Mouse (Mus musculus) cerebellum, adult 2 months (tissue): ENCODE results near the gene Lhfpl3. TPM values are rescaled to one million over a fixed set of nuclear protein-coding genes. Genes with fewer than 3 reads are reported as not detected.

Experiments
- DNase-seq, 2 experiments: peaks; one replicate each; pipeline ENCODE4 v3.0.0; 2021
- H3K27ac ChIP-seq: fragments of 200-500 bp; 2 replicates; pipeline ENCODE4 v1.5.1; 2012; ENCODE audit warnings: low read length, control low read depth, inconsistent platforms; ENCODE audit not compliant: insufficient read depth
- H3K27me3 ChIP-seq: fragments of 200-500 bp; 2 replicates; pipeline ENCODE4 v1.6.1; 2012; ENCODE audit warnings: inconsistent platforms, mild to moderate bottlenecking, low read length, moderate library complexity; ENCODE audit not compliant: control insufficient read depth, insufficient read depth
- H3K4me1 ChIP-seq: fragments of 200-500 bp; 2 replicates; pipeline ENCODE4 v1.6.1; 2011; ENCODE audit warnings: low read length; ENCODE audit not compliant: control insufficient read depth, insufficient read depth
- H3K4me3 ChIP-seq: fragments of 200-500 bp; replicated peaks from 2 replicates; pipeline ENCODE3; 2011; ENCODE audit warnings: mild to moderate bottlenecking, low read depth, low read length, control low read depth; ENCODE audit not compliant: insufficient read depth
- CTCF ChIP-seq: fragments of 200-500 bp; IDR thresholded peaks from 2 replicates; pipeline ENCODE4 v1.5.1; 2011; ENCODE audit warnings: low read depth, mild to moderate bottlenecking, control low read depth, low read length, moderate library complexity, borderline replicate concordance; ENCODE audit not compliant: insufficient read depth
- POLR2A ChIP-seq: fragments of 200-500 bp; IDR thresholded peaks from 2 replicates; pipeline ENCODE4 v1.6.1; 2011; ENCODE audit warnings: low read length, control low read depth, borderline replicate concordance; ENCODE audit not compliant: insufficient read depth
- WGBS: fragments of 180-500 bp; shearing (Covaris S2); methylation state at CpG from one replicate; pipeline ENCODE4 v1.1.7; 2018; 5-methylcytosine and 5-hydroxymethylcytosine counted together
- polyA plus RNA-seq: library from polyadenylated mRNA; depleted of rRNA; stranded (reverse); fragments of >200 nt; gene quantifications from 2 replicates; pipeline ENCODE4 v1.2.3, GENCODE M21; 2012

Lhfpl3 gene
- polyA plus RNA-seq, 1 experiment, result 31.5 TPM

GRCm38 (mm10) chr5:23106536-23106935 is 360.7 kb downstream of the Lhfpl3 start:
- no peak for TF ChIP-seq CTCF
- TF ChIP-seq POLR2A, result no peak
- H3K4me1 ChIP-seq, result no peaks in the 10 kb centered on the region
- no peak overlapping the region for H3K27ac ChIP-seq
- no peak overlapping the region for H3K4me3 ChIP-seq
- WGBS, result 41% methylated on average over 2 of the region's 2 CpGs
- no peak for DNase-seq
- H3K27me3 ChIP-seq, result no peaks in the 10 kb centered on the region

GRCm38 (mm10) chr5:23111307-23111706 is 365.4 kb downstream of the Lhfpl3 start:
- no peak for DNase-seq
- TF ChIP-seq CTCF (no peak), POLR2A (no peak)
- H3K4me1 ChIP-seq, result no peaks in the 10 kb centered on the region

GRCm38 (mm10) chr5:23114249-23114648 is 368.4 kb downstream of the Lhfpl3 start:
- no peaks in the 10 kb centered on the region for H3K27me3 ChIP-seq
- no peaks in the 10 kb centered on the region for H3K4me1 ChIP-seq
- TF ChIP-seq CTCF (no peak), POLR2A (no peak)
- H3K4me3 ChIP-seq, result no peak overlapping the region
- H3K27ac ChIP-seq, result no peak overlapping the region
- no peak for DNase-seq
- 88% methylated on average over 4 of the region's 4 CpGs for WGBS

More at GRCm38 (mm10) chr5:23111307-23111706, 365.4 kb downstream of the Lhfpl3 start:
- no peak overlapping the region for H3K4me3 ChIP-seq
- H3K27me3 ChIP-seq, result no peaks in the 10 kb centered on the region
- WGBS, result 94% methylated on average over 6 of the region's 6 CpGs
- no peak overlapping the region for H3K27ac ChIP-seq

- H3K27me3 ChIP-seq, result no peaks in the 10 kb centered on the region
- TF ChIP-seq CTCF, result no peak
- TF ChIP-seq POLR2A, result no peak
- no peak overlapping the region for H3K4me3 ChIP-seq
- H3K4me1 ChIP-seq, result peaks cover 8% of the 10 kb centered on the region; the same call in 1 of the 2 replicates
- WGBS, result 3% methylated on average over 2 of the region's 2 CpGs
- no peak overlapping the region for H3K27ac ChIP-seq
- DNase-seq, result peak; percentile 13 to 64
Measured at GRCm38 (mm10) chr5:23126851-23127250, 381.0 kb downstream of the Lhfpl3 start.

GRCm38 (mm10) chr5:23140183-23140921 is 394.5 kb downstream of the Lhfpl3 start:
- 61% methylated on average over 9 of the region's 9 CpGs for WGBS
- Histone ChIP-seq H3K27me3 (no peaks in the 10 kb centered on the region), H3K27ac (no peak overlapping the region), H3K4me3 (no peak overlapping the region), H3K4me1 (no peaks in the 10 kb centered on the region)
- no peak for TF ChIP-seq CTCF
- TF ChIP-seq POLR2A, result no peak
- DNase-seq, result no peak

GRCm38 (mm10) chr5:23153210-23153609 is 407.4 kb downstream of the Lhfpl3 start:
- DNase-seq, result no peak
- TF ChIP-seq POLR2A (no peak), CTCF (no peak)
- Histone ChIP-seq H3K4me3 (no peak overlapping the region), H3K27ac (no peak overlapping the region), H3K27me3 (no peaks in the 10 kb centered on the region), H3K4me1 (no peaks in the 10 kb centered on the region)
- WGBS, result 82% methylated on average over 4 of the region's 4 CpGs

- DNase-seq, result no peak
- no peak for TF ChIP-seq CTCF
- TF ChIP-seq POLR2A, result no peak
- Histone ChIP-seq H3K4me1 (no peaks in the 10 kb centered on the region), H3K27ac (no peak overlapping the region), H3K27me3 (no peaks in the 10 kb centered on the region), H3K4me3 (no peak overlapping the region)
- 95% methylated on average over 1 of the region's 1 CpGs for whole genome bisulfite sequencing
Measured at GRCm38 (mm10) chr5:23154439-23154838, 408.6 kb downstream of the Lhfpl3 start.

GRCm38 (mm10) chr5:23165947-23166350 is 420.1 kb downstream of the Lhfpl3 start:
- no peaks in the 10 kb centered on the region for H3K27me3 ChIP-seq
- TF ChIP-seq CTCF, result no peak
- 11% methylated on average over 6 of the region's 6 CpGs for WGBS
- no peak overlapping the region for H3K27ac ChIP-seq
- no peaks in the 10 kb centered on the region for H3K4me1 ChIP-seq
- no peak for DNase-seq
- no peak overlapping the region for H3K4me3 ChIP-seq
